Mouse (Mus musculus) MEL-GATA-1-ER (cell line): ENCODE results near the gene Acadsb.

Source experiments
- DNase-seq: peaks from one replicate; pipeline ENCODE4 v3.0.0-alpha.2; 2012; ENCODE audit warnings: low read depth; ENCODE audit errors: extremely low read depth

Acadsb gene

GRCm38 (mm10) chr7:131465117-131465601 is 54.8 kb downstream of the Acadsb start:
- DNase-seq = no peak

DNA sequence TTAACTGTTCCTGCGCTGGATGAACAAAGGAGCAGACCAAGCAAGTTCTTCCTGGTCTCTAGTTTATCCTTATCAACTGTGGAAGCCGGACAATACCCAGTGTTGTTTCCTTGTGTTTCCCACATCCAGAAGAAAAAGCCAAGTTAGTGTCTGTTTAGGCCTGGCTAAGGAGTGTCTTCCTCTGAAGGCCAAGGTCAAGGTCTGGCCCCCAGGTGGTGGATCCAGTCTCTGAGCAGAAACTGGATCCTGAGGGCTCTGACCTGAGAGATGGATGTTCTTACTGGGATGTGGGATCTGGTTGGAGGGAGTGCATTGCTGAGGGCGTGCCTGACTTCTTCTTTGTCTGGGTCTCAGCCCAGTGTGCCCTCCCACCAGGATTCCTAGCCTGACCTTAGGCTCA is 55.3 kb downstream of the Acadsb start:
- DNase-seq = no peak

DNA sequence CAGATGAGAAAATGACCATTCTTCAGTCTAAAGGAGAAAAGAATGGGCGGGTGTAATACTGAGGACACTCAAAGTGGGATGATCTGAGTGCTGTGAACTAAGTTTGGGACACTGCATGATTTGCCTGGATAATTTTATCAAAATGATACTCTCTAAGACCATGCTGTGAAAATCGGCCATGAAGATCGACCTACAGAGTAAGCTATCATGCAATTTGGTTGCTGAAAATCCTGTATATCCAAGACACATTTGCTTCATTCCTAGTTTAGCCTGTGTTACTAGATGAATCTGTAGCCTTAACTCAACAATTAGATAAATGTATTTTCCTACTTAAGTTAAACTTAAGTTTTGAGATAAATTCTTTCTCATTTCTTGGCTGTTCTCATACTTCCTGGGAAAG is 56.9 kb downstream of the Acadsb start:
- no peak for DNase-seq

- peak; percentile 25 for DNase-seq
These were observed 59.1 kb downstream of the Acadsb start for GRCm38 (mm10) chr7:131469506-131469905.

DNA sequence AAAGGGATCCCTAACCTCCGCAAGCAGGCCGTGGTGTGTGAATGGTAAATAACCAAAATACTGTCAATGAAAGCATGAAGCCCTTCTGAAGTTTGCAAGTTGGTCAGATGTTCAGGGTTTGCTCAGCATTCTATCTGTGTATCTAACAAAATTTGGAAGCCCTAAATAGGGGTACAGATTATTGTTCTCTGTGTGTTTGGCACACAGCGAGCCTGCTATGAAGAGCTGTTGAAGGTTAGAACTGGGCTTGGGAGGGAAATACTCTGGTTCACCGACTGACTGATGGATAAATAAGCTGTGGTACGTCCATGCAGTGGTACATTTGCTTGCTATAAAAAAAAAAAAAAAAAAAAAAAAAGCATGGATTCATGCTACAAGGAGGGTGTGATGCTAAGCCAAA is 61.1 kb downstream of the Acadsb start:
- no peak for DNase-seq

GRCm38 (mm10) chr7:131477140-131477539 is 66.7 kb downstream of the Acadsb start:
- no peak for DNase-seq

- no peak for DNase-seq
These were observed 68.0 kb downstream of the Acadsb start for GRCm38 (mm10) chr7:131478403-131478802.
